In genomic region chr5:141939000-141939399, GRCm38 (mm10) we compare ENCODE assay signal across 19 mouse cellular contexts.
"Had no signal": no experiment of that assay in that cellular context is flagged by ENCODE, and none has a peak within 500 bp of the region (broad histone marks: within the 10 kb centered on the region; RNA-seq: fewer than 3 reads in every experiment).

No protein-coding gene starts in this region.

- H3K9me3 ChIP-seq: limb, embryonic 12.5 days; limb, embryonic 15.5 days; liver, embryonic 12.5 days; liver, embryonic 15.5 days; lung, embryonic 15.5 days; midbrain, embryonic 12.5 days; stomach, embryonic 15.5 days had no signal

- H3K4me2 ChIP-seq: limb, embryonic 12.5 days; limb, embryonic 15.5 days; liver, embryonic 12.5 days; liver, embryonic 15.5 days; lung, embryonic 15.5 days; midbrain, embryonic 12.5 days; stomach, embryonic 15.5 days had no signal

- H3K36me3 ChIP-seq: limb, embryonic 12.5 days; limb, embryonic 15.5 days; liver, embryonic 12.5 days; liver, embryonic 15.5 days; lung, embryonic 15.5 days; midbrain, embryonic 12.5 days; stomach, embryonic 15.5 days had no signal

- H3K4me1 ChIP-seq: limb, embryonic 12.5 days; limb, embryonic 15.5 days; liver, embryonic 12.5 days; liver, embryonic 15.5 days; lung, embryonic 15.5 days; megakaryocyte, embryonic 14.5 days; midbrain, embryonic 12.5 days; stomach, embryonic 15.5 days had no signal

- H3K27ac ChIP-seq: limb, embryonic 12.5 days; limb, embryonic 15.5 days; liver, embryonic 12.5 days; liver, embryonic 15.5 days; lung, embryonic 15.5 days; midbrain, embryonic 12.5 days; stomach, embryonic 15.5 days had no signal

- H3K9ac ChIP-seq: limb, embryonic 12.5 days; limb, embryonic 15.5 days; liver, embryonic 12.5 days; liver, embryonic 15.5 days; lung, embryonic 15.5 days; midbrain, embryonic 12.5 days; stomach, embryonic 15.5 days had no signal

- ATAC-seq: liver, embryonic 12.5 days had no signal

- H3K27me3 ChIP-seq: limb, embryonic 12.5 days; limb, embryonic 15.5 days; liver, embryonic 12.5 days; liver, embryonic 15.5 days; lung, embryonic 15.5 days; megakaryocyte, embryonic 14.5 days; midbrain, embryonic 12.5 days; stomach, embryonic 15.5 days had no signal

- DNase-seq: kidney, adult 9 months; kidney, postnatal 14 days; kidney, postnatal 4 days; left cerebral cortex, postnatal 4 days; lung, adult 18-20 months; lung, postnatal 10 days; lung, postnatal 36 days; right cerebral cortex, postnatal 14 days; spleen, adult 18-20 months; thymus, adult 18-20 months; thymus, postnatal 36 days had no signal

- H3K4me3 ChIP-seq: limb, embryonic 12.5 days; limb, embryonic 15.5 days; liver, embryonic 12.5 days; liver, embryonic 15.5 days; lung, embryonic 15.5 days; megakaryocyte, embryonic 14.5 days; midbrain, embryonic 12.5 days; stomach, embryonic 15.5 days had no signal
